Mouse (Mus musculus): ENCODE measurements around the gene Fignl1. TPM values are rescaled to one million over a fixed set of nuclear protein-coding genes. Genes with fewer than 3 reads are reported as not detected.

Fignl1 gene
- polyA plus RNA-seq, 1 experiment from 2014 or later, result 99.1 TPM

- DNase-seq (ENCODE audit: low spot score, missing footprints) (peak; percentile 89), ATAC-seq (ENCODE audit: low FRiP score) (peak; percentile 36)
- H3K27ac ChIP-seq (ENCODE audit: low read depth, low read length), result peak overlapping the region; percentile 67
- H3K9me3 ChIP-seq (ENCODE audit: control insufficient read depth, low read length), result no peaks in the 10 kb centered on the region
- no peak overlapping the region for H3K4me2 ChIP-seq
- no peaks in the 10 kb centered on the region for H3K36me3 ChIP-seq (ENCODE audit: control insufficient read depth, insufficient read depth, low read length)
- peak overlapping the region; percentile 25; the same call in 1 of the 2 replicates for H3K9ac ChIP-seq (ENCODE audit: low read length)
- no peaks in the 10 kb centered on the region for H3K27me3 ChIP-seq (ENCODE audit: control insufficient read depth, insufficient read depth, low read length)
- peaks cover 61% of the 10 kb centered on the region for H3K4me1 ChIP-seq (ENCODE audit: control insufficient read depth, insufficient read depth, low read length)
- 21% methylated on average over 6 of the region's 6 CpGs for WGBS
- H3K4me3 ChIP-seq (ENCODE audit: low read depth, low read length), result no peak overlapping the region
Measured at GRCm38 (mm10) chr11:11828761-11829160, 20.0 kb upstream of the Fignl1 start.

- DNase-seq (ENCODE audit: low spot score, missing footprints), result peak; percentile 89
- Histone ChIP-seq H3K9me3 (ENCODE audit: control insufficient read depth, low read length) (no peaks in the 10 kb centered on the region), H3K4me1 (ENCODE audit: control insufficient read depth, insufficient read depth, low read length) (peaks cover 65% of the 10 kb centered on the region), H3K4me3 (ENCODE audit: low read depth, low read length) (no peak overlapping the region), H3K36me3 (ENCODE audit: control insufficient read depth, insufficient read depth, low read length) (no peaks in the 10 kb centered on the region), H3K4me2 (no peak overlapping the region), H3K27ac (ENCODE audit: low read depth, low read length) (peak overlapping the region; percentile 67), H3K27me3 (ENCODE audit: control insufficient read depth, insufficient read depth, low read length) (no peaks in the 10 kb centered on the region), H3K9ac (ENCODE audit: low read length) (no peak overlapping the region; the same call in 1 of the 2 replicates)
- WGBS, result 22% methylated on average over 5 of the region's 5 CpGs
- peak; percentile 45 for ATAC-seq (ENCODE audit: low FRiP score)
Measured at GRCm38 (mm10) chr11:11828251-11828650, 19.5 kb upstream of the Fignl1 start.

GRCm38 (mm10) chr11:11826475-11826874, 17.7 kb upstream of the Fignl1 start:
- H3K4me3 ChIP-seq (ENCODE audit: low read depth, low read length), result no peak overlapping the region
- H3K27me3 ChIP-seq (ENCODE audit: control insufficient read depth, insufficient read depth, low read length), result no peaks in the 10 kb centered on the region
- no peak overlapping the region for H3K4me2 ChIP-seq
- H3K9me3 ChIP-seq (ENCODE audit: control insufficient read depth, low read length), result no peaks in the 10 kb centered on the region
- H3K4me1 ChIP-seq (ENCODE audit: control insufficient read depth, insufficient read depth, low read length), result peaks cover 63% of the 10 kb centered on the region
- H3K9ac ChIP-seq (ENCODE audit: low read length), result no peak overlapping the region
- no peaks in the 10 kb centered on the region for H3K36me3 ChIP-seq (ENCODE audit: control insufficient read depth, insufficient read depth, low read length)
- no peak for DNase-seq (ENCODE audit: low spot score, missing footprints)
- no peak for ATAC-seq (ENCODE audit: low FRiP score)
- H3K27ac ChIP-seq (ENCODE audit: low read depth, low read length), result no peak overlapping the region

GRCm38 (mm10) chr11:11825670-11826069, 16.9 kb upstream of the Fignl1 start:
- no peak overlapping the region for H3K4me3 ChIP-seq (ENCODE audit: low read depth, low read length)
- H3K4me2 ChIP-seq, result no peak overlapping the region
- H3K9ac ChIP-seq (ENCODE audit: low read length), result no peak overlapping the region
- WGBS, result 90% methylated on average over 6 of the region's 6 CpGs
- H3K36me3 ChIP-seq (ENCODE audit: control insufficient read depth, insufficient read depth, low read length), result no peaks in the 10 kb centered on the region
- no peaks in the 10 kb centered on the region for H3K27me3 ChIP-seq (ENCODE audit: control insufficient read depth, insufficient read depth, low read length)
- peaks cover 64% of the 10 kb centered on the region for H3K4me1 ChIP-seq (ENCODE audit: control insufficient read depth, insufficient read depth, low read length)
- H3K27ac ChIP-seq (ENCODE audit: low read depth, low read length), result no peak overlapping the region; the same call in 1 of the 2 replicates
- DNase-seq (ENCODE audit: low spot score, missing footprints) (no peak), ATAC-seq (ENCODE audit: low FRiP score) (no peak)
- H3K9me3 ChIP-seq (ENCODE audit: control insufficient read depth, low read length), result no peaks in the 10 kb centered on the region

GRCm38 (mm10) chr11:11824970-11825635, 16.3 kb upstream of the Fignl1 start:
- Histone ChIP-seq H3K4me2 (no peak overlapping the region), H3K4me3 (ENCODE audit: low read depth, low read length) (no peak overlapping the region), H3K27me3 (ENCODE audit: control insufficient read depth, insufficient read depth, low read length) (no peaks in the 10 kb centered on the region), H3K9ac (ENCODE audit: low read length) (no peak overlapping the region), H3K9me3 (ENCODE audit: control insufficient read depth, low read length) (no peaks in the 10 kb centered on the region), H3K36me3 (ENCODE audit: control insufficient read depth, insufficient read depth, low read length) (no peaks in the 10 kb centered on the region), H3K27ac (ENCODE audit: low read depth, low read length) (peak overlapping the region; percentile 46; the same call in 1 of the 2 replicates), H3K4me1 (ENCODE audit: control insufficient read depth, insufficient read depth, low read length) (peaks cover 64% of the 10 kb centered on the region)
- DNase-seq (ENCODE audit: low spot score, missing footprints) (no peak), ATAC-seq (ENCODE audit: low FRiP score) (0 out of 2 replicates have a peak, but pooled peaks have one; percentile 10)
- WGBS, result 48% methylated on average over 3 of the region's 3 CpGs

GRCm38 (mm10) chr11:11823980-11824911, 15.5 kb upstream of the Fignl1 start:
- no peak for DNase-seq (ENCODE audit: low spot score, missing footprints)
- peaks cover 57% of the 10 kb centered on the region for H3K4me1 ChIP-seq (ENCODE audit: control insufficient read depth, insufficient read depth, low read length)
- H3K4me3 ChIP-seq (ENCODE audit: low read depth, low read length), result no peak overlapping the region
- no peaks in the 10 kb centered on the region for H3K9me3 ChIP-seq (ENCODE audit: control insufficient read depth, low read length)
- H3K27me3 ChIP-seq (ENCODE audit: control insufficient read depth, insufficient read depth, low read length), result no peaks in the 10 kb centered on the region
- no peaks in the 10 kb centered on the region for H3K36me3 ChIP-seq (ENCODE audit: control insufficient read depth, insufficient read depth, low read length)
- peak overlapping the region; percentile 41; the same call in 1 of the 2 replicates for H3K27ac ChIP-seq (ENCODE audit: low read depth, low read length)
- no peak overlapping the region for H3K4me2 ChIP-seq
- H3K9ac ChIP-seq (ENCODE audit: low read length), result no peak overlapping the region
- 20% methylated on average over 12 of the region's 12 CpGs for WGBS
- ATAC-seq (ENCODE audit: low FRiP score), result no peak

- no peaks in the 10 kb centered on the region for H3K9me3 ChIP-seq (ENCODE audit: control insufficient read depth, low read length)
- H3K27me3 ChIP-seq (ENCODE audit: control insufficient read depth, insufficient read depth, low read length), result no peaks in the 10 kb centered on the region
- DNase-seq (ENCODE audit: low spot score, missing footprints) (peak; percentile 94), ATAC-seq (ENCODE audit: low FRiP score) (peak; percentile 43)
- H3K4me3 ChIP-seq (ENCODE audit: low read depth, low read length), result no peak overlapping the region
- H3K27ac ChIP-seq (ENCODE audit: low read depth, low read length), result peak overlapping the region; percentile 90
- 2% methylated on average over 20 of the region's 20 CpGs for WGBS
- no peaks in the 10 kb centered on the region for H3K36me3 ChIP-seq (ENCODE audit: control insufficient read depth, insufficient read depth, low read length)
- peaks cover 44% of the 10 kb centered on the region for H3K4me1 ChIP-seq (ENCODE audit: control insufficient read depth, insufficient read depth, low read length)
- peak overlapping the region; percentile 19; the same call in 1 of the 2 replicates for H3K4me2 ChIP-seq
- peak overlapping the region; percentile 46 for H3K9ac ChIP-seq (ENCODE audit: low read length)
Measured at GRCm38 (mm10) chr11:11822181-11823095, 13.7 kb upstream of the Fignl1 start.

GRCm38 (mm10) chr11:11821387-11821975, 12.7 kb upstream of the Fignl1 start:
- 5% methylated on average over 16 of the region's 16 CpGs for WGBS
- no peaks in the 10 kb centered on the region for H3K36me3 ChIP-seq (ENCODE audit: control insufficient read depth, insufficient read depth, low read length)
- H3K9ac ChIP-seq (ENCODE audit: low read length), result peak overlapping the region; percentile 46
- no peaks in the 10 kb centered on the region for H3K27me3 ChIP-seq (ENCODE audit: control insufficient read depth, insufficient read depth, low read length)
- ATAC-seq (ENCODE audit: low FRiP score), result peak; percentile 87
- no peaks in the 10 kb centered on the region for H3K9me3 ChIP-seq (ENCODE audit: control insufficient read depth, low read length)
- H3K4me3 ChIP-seq (ENCODE audit: low read depth, low read length), result no peak overlapping the region
- peak overlapping the region; percentile 90 for H3K27ac ChIP-seq (ENCODE audit: low read depth, low read length)
- no peak overlapping the region for H3K4me2 ChIP-seq
- H3K4me1 ChIP-seq (ENCODE audit: control insufficient read depth, insufficient read depth, low read length), result peaks cover 44% of the 10 kb centered on the region
- peak; percentile 96 for DNase-seq (ENCODE audit: low spot score, missing footprints)

All from midbrain, embryonic 11.5 days (tissue).